Mouse (Mus musculus): ENCODE measurements around the gene Srbd1. TPM values are rescaled to one million over a fixed set of nuclear protein-coding genes. Genes with fewer than 3 reads are reported as not detected.

Gene Srbd1
- polyA plus RNA-seq, 1 experiment from 2014 or later, result 10.1 TPM

DNA sequence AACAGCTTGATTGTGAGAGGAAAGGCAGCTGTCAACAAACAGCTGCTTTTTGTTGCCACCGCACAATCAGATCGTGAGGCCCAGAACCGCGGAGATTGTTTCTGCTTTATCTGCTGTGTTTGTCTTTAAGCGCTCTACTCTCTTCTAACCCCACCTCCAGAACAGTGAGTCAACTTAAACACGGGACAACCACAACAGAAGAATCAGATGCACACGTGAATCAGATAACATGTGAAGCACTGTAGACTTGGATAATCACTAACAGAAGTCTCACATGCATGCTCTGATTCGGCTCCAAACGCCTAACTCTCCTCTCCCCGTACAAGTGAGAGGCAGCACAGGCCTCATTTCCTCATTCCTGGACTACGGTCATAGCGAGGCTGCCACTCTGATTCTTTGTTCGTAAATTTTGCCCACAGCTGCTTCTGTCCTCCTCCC, 106.7 kb downstream of the Srbd1 start:
- Histone ChIP-seq H3K4me3 (ENCODE audit: low read depth, low read length) (no peak overlapping the region), H3K4me1 (ENCODE audit: insufficient read depth) (peaks cover 11% of the 10 kb centered on the region), H3K27ac (ENCODE audit: low read depth) (peak overlapping the region; percentile 76), H3K27me3 (ENCODE audit: insufficient read depth, low read length) (no peaks in the 10 kb centered on the region), H3K9me3 (ENCODE audit: low read depth, low read length) (no peaks in the 10 kb centered on the region), H3K4me2 (0 out of 2 replicates have a peak overlapping the region, but pooled peaks have one; percentile 7), H3K36me3 (ENCODE audit: insufficient read depth) (no peaks in the 10 kb centered on the region), H3K9ac (no peak overlapping the region)
- DNase-seq (peak; percentile 84), ATAC-seq (ENCODE audit: insufficient read depth) (peak; percentile 76)
- WGBS, result 14% methylated on average over 13 of the region's 13 CpGs
- no peak for TF ChIP-seq CTCF (IDR thresholded peaks at IDR 0.05; ENCODE audit: low read depth)

DNA sequence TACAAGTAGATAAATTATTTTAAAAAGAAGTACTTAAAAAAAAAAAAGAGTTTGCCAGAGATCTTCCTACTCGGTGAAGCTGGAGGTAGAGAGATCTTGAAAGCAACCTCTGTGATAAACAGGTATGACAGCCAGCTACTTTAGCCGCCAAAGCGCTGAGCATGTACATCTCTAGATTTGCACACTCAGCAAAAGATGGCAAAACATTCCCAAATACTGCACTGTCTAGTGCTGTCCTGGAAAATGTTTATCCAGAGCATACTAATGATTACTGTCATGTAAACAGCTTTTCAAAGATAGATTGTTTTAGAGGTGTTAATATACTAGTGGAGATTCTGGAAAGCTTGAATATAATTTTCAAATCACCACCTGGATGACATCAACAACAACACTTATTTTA, 109.4 kb downstream of the Srbd1 start:
- Histone ChIP-seq H3K9me3 (ENCODE audit: low read depth, low read length) (no peaks in the 10 kb centered on the region), H3K4me3 (ENCODE audit: low read depth, low read length) (no peak overlapping the region), H3K4me1 (ENCODE audit: insufficient read depth) (peaks cover 25% of the 10 kb centered on the region), H3K4me2 (no peak overlapping the region), H3K27me3 (ENCODE audit: insufficient read depth, low read length) (no peaks in the 10 kb centered on the region), H3K9ac (no peak overlapping the region), H3K36me3 (ENCODE audit: insufficient read depth) (no peaks in the 10 kb centered on the region), H3K27ac (ENCODE audit: low read depth) (no peak overlapping the region)
- DNase-seq, result no peak
- no peak for ATAC-seq (ENCODE audit: insufficient read depth)
- TF ChIP-seq CTCF (IDR thresholded peaks at IDR 0.05; ENCODE audit: low read depth), result no peak
- WGBS, result 70% methylated on average over 3 of the region's 3 CpGs

DNA sequence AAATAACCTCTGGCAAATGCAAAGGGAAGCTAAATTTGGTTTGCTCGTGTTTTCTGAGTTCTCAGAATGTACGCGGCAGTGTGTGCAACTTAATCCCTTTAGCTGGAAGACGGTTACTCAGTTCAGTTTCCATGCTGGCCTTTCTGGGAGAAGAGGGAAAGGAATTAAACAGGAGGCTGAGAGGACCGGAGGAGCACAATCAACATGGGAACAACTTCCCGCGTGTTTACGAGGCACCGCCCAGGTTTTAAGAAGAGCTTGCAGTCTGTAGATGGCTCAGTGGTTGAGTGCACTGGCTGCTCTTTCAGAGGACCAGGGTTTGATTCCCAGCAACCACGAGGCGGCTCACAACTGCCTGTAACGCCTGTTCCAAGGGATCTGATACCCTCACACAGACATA, 109.8 kb downstream of the Srbd1 start:
- ATAC-seq (ENCODE audit: insufficient read depth) (no peak), DNase-seq (no peak)
- no peak overlapping the region for H3K9ac ChIP-seq
- H3K27me3 ChIP-seq (ENCODE audit: insufficient read depth, low read length), result no peaks in the 10 kb centered on the region
- no peaks in the 10 kb centered on the region for H3K36me3 ChIP-seq (ENCODE audit: insufficient read depth)
- no peak overlapping the region for H3K27ac ChIP-seq (ENCODE audit: low read depth)
- H3K4me2 ChIP-seq, result no peak overlapping the region
- H3K4me1 ChIP-seq (ENCODE audit: insufficient read depth), result peaks cover 25% of the 10 kb centered on the region
- H3K4me3 ChIP-seq (ENCODE audit: low read depth, low read length), result no peak overlapping the region
- no peaks in the 10 kb centered on the region for H3K9me3 ChIP-seq (ENCODE audit: low read depth, low read length)
- TF ChIP-seq CTCF (IDR thresholded peaks at IDR 0.05; ENCODE audit: low read depth), result no peak
- WGBS, result 82% methylated on average over 12 of the region's 12 CpGs

DNA sequence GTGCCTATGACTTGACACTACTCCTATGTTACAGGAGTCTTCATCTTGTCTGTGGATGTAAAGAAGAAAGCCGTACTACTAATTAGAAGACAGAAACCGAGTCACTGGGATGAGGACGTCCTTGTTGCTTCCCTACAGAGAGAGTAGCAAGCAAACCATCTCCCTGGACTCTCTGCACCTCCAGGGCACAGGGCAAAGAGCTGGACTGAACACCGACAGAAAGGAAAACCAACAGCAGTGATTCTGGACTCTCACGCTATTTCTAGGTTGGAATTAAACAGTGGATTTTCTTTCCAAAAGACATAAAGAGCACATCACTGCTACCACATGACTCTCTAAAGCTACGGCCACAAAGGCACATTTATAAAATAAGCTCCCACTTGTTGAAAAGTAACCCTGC, 110.3 kb downstream of the Srbd1 start:
- H3K27me3 ChIP-seq (ENCODE audit: insufficient read depth, low read length), result no peaks in the 10 kb centered on the region
- no peak overlapping the region for H3K9ac ChIP-seq
- DNase-seq (no peak), ATAC-seq (ENCODE audit: insufficient read depth) (no peak)
- no peak overlapping the region for H3K4me2 ChIP-seq
- TF ChIP-seq CTCF (IDR thresholded peaks at IDR 0.05; ENCODE audit: low read depth), result no peak
- H3K4me3 ChIP-seq (ENCODE audit: low read depth, low read length), result no peak overlapping the region
- 77% methylated on average over 6 of the region's 6 CpGs for WGBS
- no peak overlapping the region for H3K27ac ChIP-seq (ENCODE audit: low read depth)
- no peaks in the 10 kb centered on the region for H3K9me3 ChIP-seq (ENCODE audit: low read depth, low read length)
- peaks cover 25% of the 10 kb centered on the region for H3K4me1 ChIP-seq (ENCODE audit: insufficient read depth)
- no peaks in the 10 kb centered on the region for H3K36me3 ChIP-seq (ENCODE audit: insufficient read depth)

DNA sequence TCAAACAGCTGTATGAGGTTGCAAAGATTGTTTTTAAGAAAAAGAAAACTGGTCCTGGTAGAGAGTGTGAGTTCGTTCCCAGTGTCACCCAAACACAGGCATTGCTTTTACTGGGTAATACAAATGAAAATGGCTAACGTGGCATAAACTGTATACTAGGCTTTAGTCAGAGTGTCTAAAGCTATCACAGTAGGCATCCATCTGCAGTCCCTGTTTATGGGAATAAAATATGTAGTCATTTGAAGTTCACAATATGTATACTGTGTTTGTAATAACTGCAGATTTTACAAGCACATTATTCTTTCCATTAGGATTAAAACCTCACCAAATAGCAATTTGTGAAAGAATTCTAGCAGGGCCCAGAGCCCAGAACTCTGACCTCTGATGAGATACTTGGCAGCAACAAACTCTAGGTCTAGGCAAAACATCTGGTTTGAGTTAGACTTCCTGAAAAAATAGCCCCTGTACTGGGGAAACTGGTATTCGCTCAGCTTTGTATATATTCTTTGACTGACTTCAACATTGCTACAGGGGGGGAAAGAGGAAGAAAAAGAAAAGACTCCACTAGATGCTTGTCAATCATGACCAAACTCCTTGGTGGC, 112.8 kb downstream of the Srbd1 start:
- TF ChIP-seq CTCF (IDR thresholded peaks at IDR 0.05; ENCODE audit: low read depth), result no peak
- H3K9me3 ChIP-seq (ENCODE audit: low read depth, low read length), result no peaks in the 10 kb centered on the region
- H3K9ac ChIP-seq, result no peak overlapping the region
- DNase-seq, result peak; percentile 89
- no peak overlapping the region for H3K4me3 ChIP-seq (ENCODE audit: low read depth, low read length)
- peak overlapping the region; percentile 69 for H3K27ac ChIP-seq (ENCODE audit: low read depth)
- peak; percentile 86 for ATAC-seq (ENCODE audit: insufficient read depth)
- no peak overlapping the region for H3K4me2 ChIP-seq
- no peaks in the 10 kb centered on the region for H3K27me3 ChIP-seq (ENCODE audit: insufficient read depth, low read length)
- H3K4me1 ChIP-seq (ENCODE audit: insufficient read depth), result peaks cover 15% of the 10 kb centered on the region; the same call in 1 of the 2 replicates
- no peaks in the 10 kb centered on the region for H3K36me3 ChIP-seq (ENCODE audit: insufficient read depth)
- 39% methylated on average over 3 of the region's 3 CpGs for WGBS

DNA sequence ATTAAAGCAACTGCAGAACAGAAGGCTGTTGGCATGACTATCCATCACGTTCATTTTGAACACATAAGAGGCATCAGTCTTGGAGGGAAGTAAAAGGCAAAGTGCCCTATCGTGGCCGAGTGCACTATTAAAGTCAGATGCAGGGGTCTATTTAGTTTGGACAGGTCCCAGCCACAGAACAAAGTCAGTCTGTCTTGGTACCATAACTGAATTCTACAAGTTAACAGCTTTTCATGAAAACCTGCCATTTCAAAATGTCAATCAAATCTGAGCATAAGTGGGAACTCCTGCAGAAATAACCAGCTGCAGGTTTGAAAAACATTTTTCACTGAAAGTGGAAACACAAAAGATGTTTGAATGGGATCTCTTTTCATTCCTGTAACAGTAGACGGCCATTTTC, 115.0 kb downstream of the Srbd1 start:
- ATAC-seq (ENCODE audit: insufficient read depth) (no peak), DNase-seq (no peak)
- Histone ChIP-seq H3K27me3 (ENCODE audit: insufficient read depth, low read length) (no peaks in the 10 kb centered on the region), H3K36me3 (ENCODE audit: insufficient read depth) (no peaks in the 10 kb centered on the region), H3K4me1 (ENCODE audit: insufficient read depth) (peaks cover 15% of the 10 kb centered on the region; the same call in 1 of the 2 replicates), H3K4me2 (no peak overlapping the region), H3K9ac (no peak overlapping the region), H3K4me3 (ENCODE audit: low read depth, low read length) (no peak overlapping the region), H3K27ac (ENCODE audit: low read depth) (no peak overlapping the region), H3K9me3 (ENCODE audit: low read depth, low read length) (no peaks in the 10 kb centered on the region)
- TF ChIP-seq CTCF (IDR thresholded peaks at IDR 0.05; ENCODE audit: low read depth), result no peak
- 64% methylated on average over 4 of the region's 4 CpGs for WGBS

DNA sequence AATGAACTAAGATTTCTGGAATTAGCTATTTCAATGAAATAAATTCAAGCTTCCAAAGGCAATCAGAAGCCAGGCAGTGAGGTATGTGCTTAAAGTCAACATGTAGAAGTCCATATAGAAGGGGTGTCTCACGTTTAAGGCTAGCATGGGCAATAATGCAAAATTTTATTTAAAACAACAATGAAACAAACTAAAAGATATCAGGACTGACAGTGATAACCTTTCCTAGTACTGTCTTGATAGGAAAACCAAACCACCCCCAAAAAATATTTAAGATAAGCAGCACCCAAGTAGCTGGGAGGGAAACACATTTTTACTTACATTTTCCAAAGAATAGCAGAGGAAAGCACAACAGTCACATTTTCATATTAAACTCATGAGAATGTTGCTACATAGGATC, 115.8 kb downstream of the Srbd1 start:
- H3K4me2 ChIP-seq, result no peak overlapping the region
- DNase-seq (no peak), ATAC-seq (ENCODE audit: insufficient read depth) (no peak)
- no peak for TF ChIP-seq CTCF (IDR thresholded peaks at IDR 0.05; ENCODE audit: low read depth)
- H3K9me3 ChIP-seq (ENCODE audit: low read depth, low read length), result no peaks in the 10 kb centered on the region
- H3K27me3 ChIP-seq (ENCODE audit: insufficient read depth, low read length), result no peaks in the 10 kb centered on the region
- no peak overlapping the region for H3K9ac ChIP-seq
- no peak overlapping the region for H3K27ac ChIP-seq (ENCODE audit: low read depth)
- H3K36me3 ChIP-seq (ENCODE audit: insufficient read depth), result no peaks in the 10 kb centered on the region
- peaks cover 15% of the 10 kb centered on the region; the same call in 1 of the 2 replicates for H3K4me1 ChIP-seq (ENCODE audit: insufficient read depth)
- WGBS, result 79% methylated on average over 1 of the region's 1 CpGs
- H3K4me3 ChIP-seq (ENCODE audit: low read depth, low read length), result no peak overlapping the region
